In genomic region chr12:11267030-11267429, GRCm38 (mm10) we compare ENCODE assay signal across 8 mouse cellular contexts. TPM values are rescaled to one million over a fixed set of nuclear protein-coding genes. Genes with fewer than 3 reads are reported as not detected.
A peak's percentile ranks its signal among the peaks of the same experiment; 100 is the strongest.
DNase-seq lines count a peak whose midpoint lies in the region; ATAC-seq lines count a peak whose summit lies in the region.

No protein-coding gene starts in this region.

- peaks cover 5% of the 10 kb centered on the region for H3K36me3 ChIP-seq in intestine, embryonic 14.5 days (ENCODE audit: control insufficient read depth, insufficient read depth, low read length)
- no peaks in the 10 kb centered on the region; the same call in 1 of the 2 replicates for H3K36me3 ChIP-seq in macrophage (ENCODE audit: inconsistent target)

- no peak for ATAC-seq in intestine, embryonic 14.5 days (replicated peaks; ENCODE audit: low FRiP score, low TSS enrichment, low read depth)

- H3K9me3 ChIP-seq in intestine, embryonic 14.5 days (ENCODE audit: control insufficient read depth, low read length) = no peaks in the 10 kb centered on the region

- 4% methylated on average over 4 of the region's 4 CpGs for WGBS in intestine, embryonic 14.5 days
- WGBS in macrophage (ENCODE audit: missing documents) = 43% methylated on average over 4 of the region's 4 CpGs

- H3K4me2 ChIP-seq in intestine, embryonic 14.5 days (ENCODE audit: low read length) = peak overlapping the region; percentile 85

- peaks cover 85% of the 10 kb centered on the region for H3K79me2 ChIP-seq in macrophage (ENCODE audit: inconsistent target)

- H3K9ac ChIP-seq in intestine, embryonic 14.5 days (ENCODE audit: low read length) = peak overlapping the region; percentile 94

- H3K27me3 ChIP-seq in intestine, embryonic 14.5 days (replicated peaks; ENCODE audit: control insufficient read depth, insufficient read depth, low read length) = no peaks in the 10 kb centered on the region

- H3K27ac ChIP-seq in intestine, embryonic 14.5 days (ENCODE audit: low read depth) = no peak overlapping the region
- H3K27ac ChIP-seq in macrophage = peak overlapping the region; percentile 57

- peak; percentile 7 for DNase-seq in adrenal gland, adult 2 months
- DNase-seq in adrenal gland, postnatal 25 days = no peak
- DNase-seq in thymus, postnatal 4 days = peak; percentile 21
- DNase-seq in thymus, postnatal 0 days (ENCODE audit: low spot score) = no peak
- DNase-seq in intestine, embryonic 14.5 days (ENCODE audit: low spot score) = peak; percentile 59
- no peak for DNase-seq in urinary bladder, postnatal 25 days (ENCODE audit: low spot score)
- no peak for DNase-seq in gastrocnemius, postnatal 10 days

- peak overlapping the region; percentile 87 for H3K4me3 ChIP-seq in intestine, embryonic 14.5 days (ENCODE audit: low read depth, low read length)
- H3K4me3 ChIP-seq in macrophage (ENCODE audit: inconsistent target) = peak overlapping the region; percentile 84

- H3K4me1 ChIP-seq in intestine, embryonic 14.5 days (replicated peaks; ENCODE audit: control insufficient read depth, insufficient read depth, low read length) = peaks cover 19% of the 10 kb centered on the region

RNA-seq across cellular contexts. Expression of gene Smc6, which starts 1.3 kb away (rescaled TPM):
- total RNA-seq in adrenal gland, adult 2 months (2021) = 10 to 100 TPM; 23.3 to 29.0 TPM
- polyA plus RNA-seq in adrenal gland, adult 2 months (2012; rRNA removed) = 1.0 and 1.1 TPM in 2 replicates
- total RNA-seq in adrenal gland, postnatal 25 days (2021) = 36.7 and 44.5 TPM in 2 replicates
- polyA plus RNA-seq in thymus, postnatal 0 days (2015; fragmentation: Nextera tagmentation; extraction: Ambion mirVana) = 148 and 173 TPM in 2 replicates
- 114 and 118 TPM in 2 replicates for polyA plus RNA-seq in intestine, embryonic 14.5 days (2014; fragmentation: Nextera tagmentation; extraction: Ambion mirVana)
- 100 to 1,000 TPM in 1 of 26 experiments, 10 to 100 TPM in 25; 31.9 to 116 (median 70.4) TPM for total RNA-seq in macrophage (2018; cell fraction: chromatin; rRNA removed)
- total RNA-seq in macrophage (2018; cell fraction: cytosol; rRNA removed) = 10 to 100 TPM; 20.5 to 31.8 (median 25.2) TPM
- total RNA-seq in macrophage (2018; cell fraction: nucleus; rRNA removed) = 10 to 100 TPM; 23.0 to 83.5 (median 44.2) TPM
- polyA plus RNA-seq in macrophage (2018) = 20.6 to 33.2 TPM (median 26.8 TPM) in 3 replicates
- 10 to 100 TPM; 47.5 to 55.2 TPM for total RNA-seq in gastrocnemius, postnatal 10 days (2021)

RNA-seq across cellular contexts. Expression of gene Gen1, which starts 1.4 kb away (rescaled TPM):
- 1 to 10 TPM in 1 of 2 experiments, under 1 TPM in 1; 0.86 to 1.6 TPM for total RNA-seq in adrenal gland, adult 2 months (2021)
- polyA plus RNA-seq in adrenal gland, adult 2 months (2012; rRNA removed) = not detected in 2 replicates
- total RNA-seq in adrenal gland, postnatal 25 days (2021) = 4.9 and 5.8 TPM in 2 replicates
- polyA plus RNA-seq in thymus, postnatal 0 days (2015; fragmentation: Nextera tagmentation; extraction: Ambion mirVana) = 6.5 and 7.5 TPM in 2 replicates
- 8.6 and 9.1 TPM in 2 replicates for polyA plus RNA-seq in intestine, embryonic 14.5 days (2014; fragmentation: Nextera tagmentation; extraction: Ambion mirVana)
- total RNA-seq in macrophage (2018; cell fraction: chromatin; rRNA removed) = 10 to 100 TPM in 2 of 26 experiments, 1 to 10 TPM in 24; 1.1 to 16.9 (median 4.5) TPM
- total RNA-seq in macrophage (2018; cell fraction: cytosol; rRNA removed) = 1 to 10 TPM in 15 of 26 experiments, under 1 TPM in 11; 0.53 to 2.4 (median 1.1) TPM
- 10 to 100 TPM in 2 of 26 experiments, 1 to 10 TPM in 24; 1.0 to 14.0 (median 2.7) TPM for total RNA-seq in macrophage (2018; cell fraction: nucleus; rRNA removed)
- 0.56 to 3.2 TPM (median 1.6 TPM) in 3 replicates for polyA plus RNA-seq in macrophage (2018)
- 1 to 10 TPM; 3.9 to 7.2 TPM for total RNA-seq in gastrocnemius, postnatal 10 days (2021)

RNA-seq across cellular contexts. Expression of gene Msgn1, which starts 58.3 kb away (rescaled TPM):
- not detected for total RNA-seq in adrenal gland, adult 2 months (2021)
- not detected in 2 replicates for polyA plus RNA-seq in adrenal gland, adult 2 months (2012; rRNA removed)
- total RNA-seq in adrenal gland, postnatal 25 days (2021) = not detected in 2 replicates
- not detected in 2 replicates for polyA plus RNA-seq in thymus, postnatal 0 days (2015; fragmentation: Nextera tagmentation; extraction: Ambion mirVana)
- not detected in 2 replicates for polyA plus RNA-seq in intestine, embryonic 14.5 days (2014; fragmentation: Nextera tagmentation; extraction: Ambion mirVana)
- total RNA-seq in macrophage (2018; cell fraction: chromatin; rRNA removed) = not detected
- total RNA-seq in macrophage (2018; cell fraction: cytosol; rRNA removed) = not detected
- not detected for total RNA-seq in macrophage (2018; cell fraction: nucleus; rRNA removed)
- polyA plus RNA-seq in macrophage (2018) = not detected in 3 replicates
- not detected for total RNA-seq in gastrocnemius, postnatal 10 days (2021)

Comparison
In these comparisons a context has a peak if more than half of its experiments do, and no peak if none do; other contexts are left out.
1. DNase-seq: peak in adrenal gland, adult 2 months (single experiment), thymus, postnatal 4 days (single experiment) and intestine, embryonic 14.5 days (single experiment); none in adrenal gland, postnatal 25 days (single experiment), thymus, postnatal 0 days (single experiment), urinary bladder, postnatal 25 days (single experiment) and gastrocnemius, postnatal 10 days (single experiment).
2. RNA of gene Smc6, which starts 1.3 kb away (polyA plus RNA-seq): 148 to 173 TPM in thymus, postnatal 0 days, 114 to 118 TPM in intestine, embryonic 14.5 days and 20.6 to 33.2 TPM in macrophage; 1.0 to 1.1 TPM in adrenal gland, adult 2 months; every median in the first group is over 10 times any median in the second.